Mouse (Mus musculus) embryonic facial prominence, embryonic 15.5 days (tissue): ENCODE data around the gene Chaf1a. TPM values are rescaled to one million over a fixed set of nuclear protein-coding genes. Genes with fewer than 3 reads are reported as not detected.
"Not testable (repeated sequence)": the region's sequence is repeated elsewhere in the genome, so short reads cannot be mapped to it uniquely, and the experiment has no call there.

Source experiments
- ATAC-seq: fragments of 200-750 bp; cut with Nextera tagmentation; 2 replicates; pipeline ENCODE4 v1.8.0; 2017; ENCODE audit warnings: low read depth, moderate TSS enrichment; ENCODE audit not compliant: insufficient number of reproducible peaks, low FRiP score, low TSS enrichment
- H3K27ac ChIP-seq: fragments of 300-500 bp; sonication (generic); replicated peaks from 2 replicates; pipeline ENCODE4 v1.5.1; 2015; ENCODE audit warnings: mild to moderate bottlenecking, inconsistent platforms
- H3K27me3 ChIP-seq: fragments of 300-500 bp; sonication (generic); 2 replicates; pipeline ENCODE4 v1.6.1; 2015; ENCODE audit warnings: inconsistent platforms
- H3K36me3 ChIP-seq: fragments of 300-500 bp; sonication (generic); 2 replicates; pipeline ENCODE4 v1.6.1; 2015; ENCODE audit warnings: mild to moderate bottlenecking, inconsistent platforms
- H3K4me1 ChIP-seq: fragments of 300-500 bp; sonication (generic); 2 replicates; pipeline ENCODE4 v1.6.1; 2015; ENCODE audit warnings: inconsistent platforms
- H3K4me2 ChIP-seq: fragments of 300-500 bp; sonication (generic); replicated peaks from 2 replicates; pipeline ENCODE4 v1.6.1; 2015; ENCODE audit warnings: mild to moderate bottlenecking, inconsistent platforms
- H3K4me3 ChIP-seq: fragments of 300-500 bp; sonication (generic); replicated peaks from 2 replicates; pipeline ENCODE4 v1.5.1; 2015; ENCODE audit warnings: mild to moderate bottlenecking, inconsistent platforms
- H3K9ac ChIP-seq: fragments of 300-500 bp; sonication (generic); 2 replicates; pipeline ENCODE4 v1.6.1; 2015; ENCODE audit warnings: inconsistent platforms
- H3K9me3 ChIP-seq: fragments of 300-500 bp; sonication (generic); replicated peaks from 2 replicates; pipeline ENCODE4 v1.6.1; 2016; ENCODE audit warnings: inconsistent platforms
- WGBS: fragments of 180-500 bp; shearing (Covaris S2); methylation state at CpG from one replicate; pipeline ENCODE4 v1.1.7; 2015; 5-methylcytosine and 5-hydroxymethylcytosine counted together
- polyA plus RNA-seq: library from polyadenylated mRNA; unstranded; fragments of >200 nt; fragmentation: Nextera tagmentation; extraction: Ambion mirVana; gene quantifications from 2 replicates; pipeline ENCODE4 v1.2.1, GENCODE M21; 2015

Gene Chaf1a
- polyA plus RNA-seq, 1 experiment from 2014 or later: 23.0 TPM

- no peaks in the 10 kb centered on the region for H3K4me1 ChIP-seq
- no peak overlapping the region for H3K27ac ChIP-seq
- H3K9me3 ChIP-seq: no peaks in the 10 kb centered on the region
- 73% methylated on average over 5 of the region's 5 CpGs for WGBS
- no peak overlapping the region for H3K4me3 ChIP-seq
- no peak overlapping the region for H3K9ac ChIP-seq
- H3K36me3 ChIP-seq: peaks cover 60% of the 10 kb centered on the region
- no peak overlapping the region for H3K4me2 ChIP-seq
- no peak for ATAC-seq
- H3K27me3 ChIP-seq: no peaks in the 10 kb centered on the region
Measured at GRCm38 (mm10) chr17:56051369-56051768, 11.1 kb downstream of the Chaf1a start.

- H3K36me3 ChIP-seq: peaks cover 60% of the 10 kb centered on the region
- no peaks in the 10 kb centered on the region for H3K27me3 ChIP-seq
- H3K9ac ChIP-seq: no peak overlapping the region
- ATAC-seq: no peak
- H3K4me3 ChIP-seq: no peak overlapping the region
- H3K27ac ChIP-seq: no peak overlapping the region
- no peaks in the 10 kb centered on the region for H3K4me1 ChIP-seq
- H3K9me3 ChIP-seq: no peaks in the 10 kb centered on the region
- no peak overlapping the region for H3K4me2 ChIP-seq
Measured at GRCm38 (mm10) chr17:56054938-56055337, 14.7 kb downstream of the Chaf1a start.

GRCm38 (mm10) chr17:56055945-56056678 is 15.9 kb downstream of the Chaf1a start:
- 72% methylated on average over 4 of the region's 4 CpGs for WGBS
- Histone ChIP-seq H3K4me2 (no peak overlapping the region), H3K36me3 (peaks cover 62% of the 10 kb centered on the region), H3K4me3 (no peak overlapping the region), H3K27me3 (no peaks in the 10 kb centered on the region), H3K27ac (no peak overlapping the region), H3K9ac (no peak overlapping the region), H3K4me1 (no peaks in the 10 kb centered on the region), H3K9me3 (no peaks in the 10 kb centered on the region)
- ATAC-seq: no peak

GRCm38 (mm10) chr17:56057381-56058120 is 17.3 kb downstream of the Chaf1a start:
- H3K27me3 ChIP-seq: no peaks in the 10 kb centered on the region
- no peak for ATAC-seq
- 78% methylated on average over 11 of the region's 11 CpGs for WGBS
- H3K9me3 ChIP-seq: no peaks in the 10 kb centered on the region
- H3K4me3 ChIP-seq: no peak overlapping the region
- H3K4me1 ChIP-seq: no peaks in the 10 kb centered on the region
- no peak overlapping the region for H3K27ac ChIP-seq
- H3K9ac ChIP-seq: no peak overlapping the region
- H3K36me3 ChIP-seq: peaks cover 66% of the 10 kb centered on the region
- no peak overlapping the region for H3K4me2 ChIP-seq

- no peaks in the 10 kb centered on the region for H3K4me1 ChIP-seq
- H3K27me3 ChIP-seq: no peaks in the 10 kb centered on the region
- ATAC-seq: no peak
- 92% methylated on average over 7 of the region's 7 CpGs for WGBS
- no peak overlapping the region for H3K4me2 ChIP-seq
- H3K9ac ChIP-seq: no peak overlapping the region
- no peak overlapping the region for H3K4me3 ChIP-seq
- H3K36me3 ChIP-seq: peaks cover 97% of the 10 kb centered on the region
- H3K27ac ChIP-seq: no peak overlapping the region
- no peaks in the 10 kb centered on the region for H3K9me3 ChIP-seq
Measured at GRCm38 (mm10) chr17:56062081-56062480, 21.8 kb downstream of the Chaf1a start.

- H3K4me2 ChIP-seq, H3K4me1 ChIP-seq, H3K4me3 ChIP-seq, H3K9ac ChIP-seq, ATAC-seq, H3K27me3 ChIP-seq, H3K27ac ChIP-seq, H3K9me3 ChIP-seq: not testable (repeated sequence)
- WGBS: 80% methylated on average over 6 of the region's 6 CpGs
- H3K36me3 ChIP-seq: peaks cover 98% of the 10 kb centered on the region
Measured at GRCm38 (mm10) chr17:56065715-56066114, 25.5 kb downstream of the Chaf1a start.

- Histone ChIP-seq H3K9me3 (no peaks in the 10 kb centered on the region), H3K4me3 (no peak overlapping the region), H3K4me2 (no peak overlapping the region), H3K4me1 (no peaks in the 10 kb centered on the region), H3K27ac (no peak overlapping the region), H3K9ac (no peak overlapping the region), H3K36me3 (peaks cover 98% of the 10 kb centered on the region), H3K27me3 (no peaks in the 10 kb centered on the region)
- no peak for ATAC-seq
Measured at GRCm38 (mm10) chr17:56066451-56066850, 26.2 kb downstream of the Chaf1a start.

- H3K27me3 ChIP-seq: no peaks in the 10 kb centered on the region
- H3K9me3 ChIP-seq: no peaks in the 10 kb centered on the region
- ATAC-seq: no peak
- H3K4me3 ChIP-seq: no peak overlapping the region
- no peak overlapping the region for H3K27ac ChIP-seq
- H3K36me3 ChIP-seq: peaks cover 87% of the 10 kb centered on the region
- 94% methylated on average over 14 of the region's 14 CpGs for WGBS
- no peak overlapping the region for H3K4me2 ChIP-seq
- H3K9ac ChIP-seq: no peak overlapping the region
- H3K4me1 ChIP-seq: peaks cover 16% of the 10 kb centered on the region
Measured at GRCm38 (mm10) chr17:56069066-56069465, 28.8 kb downstream of the Chaf1a start.

- Histone ChIP-seq H3K9me3 (no peaks in the 10 kb centered on the region), H3K27me3 (no peaks in the 10 kb centered on the region), H3K27ac (no peak overlapping the region), H3K4me3 (no peak overlapping the region), H3K9ac (no peak overlapping the region), H3K36me3 (peaks cover 66% of the 10 kb centered on the region), H3K4me1 (peaks cover 28% of the 10 kb centered on the region), H3K4me2 (no peak overlapping the region)
- no peak for ATAC-seq
Measured at GRCm38 (mm10) chr17:56071126-56071525, 30.9 kb downstream of the Chaf1a start.

- ATAC-seq: no peak
- no peaks in the 10 kb centered on the region for H3K27me3 ChIP-seq
- no peak overlapping the region for H3K4me2 ChIP-seq
- H3K36me3 ChIP-seq: peaks cover 56% of the 10 kb centered on the region
- no peak overlapping the region for H3K9ac ChIP-seq
- H3K27ac ChIP-seq: no peak overlapping the region
- 89% methylated on average over 5 of the region's 5 CpGs for WGBS
- peaks cover 28% of the 10 kb centered on the region for H3K4me1 ChIP-seq
- H3K9me3 ChIP-seq: no peaks in the 10 kb centered on the region
- H3K4me3 ChIP-seq: no peak overlapping the region
Measured at GRCm38 (mm10) chr17:56072243-56072642, 32.0 kb downstream of the Chaf1a start.

- ATAC-seq: peak; percentile 21
- Histone ChIP-seq H3K4me2 (peak overlapping the region; percentile 68), H3K4me3 (peak overlapping the region; percentile 82), H3K36me3 (peaks cover 36% of the 10 kb centered on the region), H3K27me3 (no peaks in the 10 kb centered on the region), H3K4me1 (peaks cover 28% of the 10 kb centered on the region), H3K27ac (peak overlapping the region; percentile 97), H3K9me3 (no peaks in the 10 kb centered on the region), H3K9ac (peak overlapping the region; percentile 75)
- WGBS: 7% methylated on average over 22 of the region's 22 CpGs
Measured at GRCm38 (mm10) chr17:56074097-56074826, 34.0 kb downstream of the Chaf1a start.
